Mouse (Mus musculus): ENCODE data around the gene Trabd. TPM values are rescaled to one million over a fixed set of nuclear protein-coding genes. Genes with fewer than 3 reads are reported as not detected.
A peak's percentile ranks its signal among the peaks of the same experiment; 100 is the strongest.

The Trabd gene
- polyA plus RNA-seq, 1 experiment, result 86.4 TPM

DNA sequence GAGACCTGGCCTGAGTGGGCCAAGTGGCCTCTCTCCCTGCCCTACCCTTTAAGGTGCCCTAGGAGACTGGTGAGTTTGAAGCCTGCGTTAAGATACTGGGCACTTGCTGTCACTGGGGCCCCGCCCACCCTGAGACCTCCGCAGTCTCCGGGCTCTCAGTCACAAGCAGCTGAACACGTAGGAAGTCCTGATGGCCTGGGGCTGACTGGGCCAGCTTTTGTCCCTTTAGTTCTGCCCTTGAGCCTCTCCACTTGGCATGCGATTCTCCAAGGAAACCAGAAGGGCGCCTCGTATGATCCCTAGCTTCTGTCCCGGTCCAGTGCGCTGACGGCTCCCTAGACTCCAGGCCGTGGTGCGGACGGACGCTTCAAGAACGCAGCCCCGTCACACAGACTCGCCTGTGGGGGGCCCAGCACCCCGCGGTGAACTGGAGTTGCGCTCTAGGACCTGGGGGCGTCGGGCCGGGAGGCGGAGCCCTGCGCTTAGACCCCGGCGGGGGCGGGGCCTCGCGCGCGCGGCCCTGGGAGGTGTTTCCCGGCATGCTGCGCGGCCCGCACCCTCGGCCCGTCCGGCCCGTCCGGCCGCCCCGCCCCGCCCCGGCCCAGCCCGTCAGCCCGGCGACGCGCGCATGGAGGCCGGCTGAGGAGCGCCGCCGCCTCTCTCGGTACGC, 689 bp downstream of the Trabd start:
- TF ChIP-seq GATA1 (IDR thresholded peaks at IDR 0.05; ENCODE audit: borderline replicate concordance, low read length) (no peak), FLI1 (IDR thresholded peaks at IDR 0.05; ENCODE audit: low read length) (no peak)
- peaks cover 31% of the 10 kb centered on the region for H3K27me3 ChIP-seq (replicated peaks)
- H3K4me1 ChIP-seq, result peaks cover 64% of the 10 kb centered on the region
- no peaks in the 10 kb centered on the region for H3K9me3 ChIP-seq
- peak overlapping the region; percentile 97 for H3K4me3 ChIP-seq (replicated peaks)
- peaks cover 17% of the 10 kb centered on the region for H3K36me3 ChIP-seq (replicated peaks; ENCODE audit: low read length)

GRCm38 (mm10) chr15:89076156-89076731, 1.3 kb downstream of the Trabd start:
- peaks cover 70% of the 10 kb centered on the region for H3K4me1 ChIP-seq
- H3K27me3 ChIP-seq (replicated peaks), result peaks cover 24% of the 10 kb centered on the region
- H3K4me3 ChIP-seq (replicated peaks), result peak overlapping the region; percentile 97
- H3K9me3 ChIP-seq, result no peaks in the 10 kb centered on the region
- peaks cover 23% of the 10 kb centered on the region for H3K36me3 ChIP-seq (replicated peaks; ENCODE audit: low read length)
- TF ChIP-seq FLI1 (IDR thresholded peaks at IDR 0.05; ENCODE audit: low read length) (no peak), GATA1 (IDR thresholded peaks at IDR 0.05; ENCODE audit: borderline replicate concordance, low read length) (no peak)

- H3K27me3 ChIP-seq (replicated peaks), result peaks cover 7% of the 10 kb centered on the region
- TF ChIP-seq GATA1 (IDR thresholded peaks at IDR 0.05; ENCODE audit: borderline replicate concordance, low read length) (no peak), FLI1 (IDR thresholded peaks at IDR 0.05; ENCODE audit: low read length) (no peak)
- peak overlapping the region; percentile 97 for H3K4me3 ChIP-seq (replicated peaks)
- peaks cover 44% of the 10 kb centered on the region for H3K36me3 ChIP-seq (replicated peaks; ENCODE audit: low read length)
- no peaks in the 10 kb centered on the region for H3K9me3 ChIP-seq
- peaks cover 85% of the 10 kb centered on the region for H3K4me1 ChIP-seq
Observed at GRCm38 (mm10) chr15:89078208-89078836, 3.4 kb downstream of the Trabd start.

- Histone ChIP-seq H3K4me1 (peaks cover 75% of the 10 kb centered on the region), H3K36me3 (replicated peaks; ENCODE audit: low read length) (peaks cover 84% of the 10 kb centered on the region), H3K27me3 (replicated peaks) (no peaks in the 10 kb centered on the region), H3K9me3 (no peaks in the 10 kb centered on the region), H3K4me3 (replicated peaks) (no peak overlapping the region)
- no peak for TF ChIP-seq FLI1 (IDR thresholded peaks at IDR 0.05; ENCODE audit: low read length)
- TF ChIP-seq GATA1 (IDR thresholded peaks at IDR 0.05; ENCODE audit: borderline replicate concordance, low read length), result no peak
Observed at GRCm38 (mm10) chr15:89083906-89084305, 9.0 kb downstream of the Trabd start.

DNA sequence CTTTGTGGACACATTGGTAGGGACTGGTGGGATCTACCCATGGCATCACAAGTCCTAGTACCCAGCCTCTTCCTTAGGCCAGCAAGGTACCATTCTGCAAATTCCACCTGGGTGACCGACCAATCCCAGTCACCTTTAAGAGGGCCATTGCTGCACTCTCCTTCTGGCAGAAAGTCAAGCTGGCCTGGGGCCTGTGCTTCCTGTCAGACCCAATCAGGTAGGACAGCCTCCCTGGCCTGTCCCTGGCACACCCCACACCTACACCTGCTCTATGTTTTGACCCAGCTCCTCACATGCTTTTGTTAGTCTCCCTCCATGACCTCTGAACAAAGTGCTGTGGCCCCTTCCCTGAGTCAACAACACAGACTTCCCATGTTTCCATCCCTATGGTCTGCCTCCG, 9.9 kb downstream of the Trabd start:
- H3K9me3 ChIP-seq, result no peaks in the 10 kb centered on the region
- TF ChIP-seq FLI1 (IDR thresholded peaks at IDR 0.05; ENCODE audit: low read length), result no peak
- no peak for TF ChIP-seq GATA1 (IDR thresholded peaks at IDR 0.05; ENCODE audit: borderline replicate concordance, low read length)
- H3K36me3 ChIP-seq (replicated peaks; ENCODE audit: low read length), result peaks cover 76% of the 10 kb centered on the region

DNA sequence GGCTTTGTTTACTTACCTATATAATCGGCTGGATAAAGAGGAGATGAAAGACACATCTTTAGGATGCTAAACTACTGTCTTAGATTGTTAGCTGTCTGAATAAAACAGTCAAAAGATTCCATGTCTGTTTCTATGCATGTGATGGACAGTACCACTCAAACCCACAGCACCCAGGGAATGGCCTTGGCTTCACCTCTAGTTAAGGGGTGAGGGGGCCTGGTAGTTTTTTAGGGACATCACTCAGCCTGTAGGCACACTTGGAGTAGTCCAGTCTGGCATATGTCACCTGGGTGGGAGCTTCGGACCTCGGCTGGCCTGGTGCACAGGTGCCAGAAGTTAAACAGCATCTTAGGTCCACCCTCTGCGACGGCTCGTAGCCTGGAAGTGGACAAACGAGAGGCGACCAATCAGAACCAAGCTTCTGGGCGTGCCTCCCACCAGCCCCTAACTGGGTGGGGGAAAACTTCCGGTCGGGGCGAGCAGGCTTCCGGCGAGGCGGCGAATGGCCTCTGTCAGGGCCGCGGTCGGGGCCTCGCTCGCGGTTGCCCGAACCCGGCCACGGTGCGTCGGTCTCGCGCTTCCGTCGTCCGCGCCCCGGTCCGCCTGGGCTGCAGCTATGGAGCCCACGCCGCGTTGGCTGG, 13.8 kb downstream of the Trabd start, which contains the start of gene Selenoo:
Gene Selenoo (plus strand): TSS at position 478 of the 641 bp plus-strand sequence.
- no peaks in the 10 kb centered on the region for H3K27me3 ChIP-seq (replicated peaks)
- H3K9me3 ChIP-seq, result no peaks in the 10 kb centered on the region
- peak within 1 kb of the TSS; percentile 96 for H3K4me3 ChIP-seq (replicated peaks)
- peaks cover 55% of the 10 kb centered on the region for H3K4me1 ChIP-seq
- no peak for TF ChIP-seq GATA1 (IDR thresholded peaks at IDR 0.05; ENCODE audit: borderline replicate concordance, low read length)
- peak; percentile 83 for TF ChIP-seq FLI1 (IDR thresholded peaks at IDR 0.05; ENCODE audit: low read length)
- H3K36me3 ChIP-seq (replicated peaks; ENCODE audit: low read length), result peaks cover 66% of the 10 kb centered on the region

More for the DNA sequence above, 9.9 kb downstream of the Trabd start:
- H3K4me3 ChIP-seq (replicated peaks), result no peak overlapping the region
- no peaks in the 10 kb centered on the region for H3K27me3 ChIP-seq (replicated peaks)
- peaks cover 71% of the 10 kb centered on the region for H3K4me1 ChIP-seq

GRCm38 (mm10) chr15:89089248-89090051, 14.5 kb downstream of the Trabd start:
- Histone ChIP-seq H3K9me3 (no peaks in the 10 kb centered on the region), H3K4me1 (peaks cover 50% of the 10 kb centered on the region), H3K27me3 (replicated peaks) (no peaks in the 10 kb centered on the region), H3K36me3 (replicated peaks; ENCODE audit: low read length) (peaks cover 66% of the 10 kb centered on the region), H3K4me3 (replicated peaks) (peak overlapping the region; percentile 96)
- TF ChIP-seq FLI1 (IDR thresholded peaks at IDR 0.05; ENCODE audit: low read length) (no peak), GATA1 (IDR thresholded peaks at IDR 0.05; ENCODE audit: borderline replicate concordance, low read length) (no peak)

DNA sequence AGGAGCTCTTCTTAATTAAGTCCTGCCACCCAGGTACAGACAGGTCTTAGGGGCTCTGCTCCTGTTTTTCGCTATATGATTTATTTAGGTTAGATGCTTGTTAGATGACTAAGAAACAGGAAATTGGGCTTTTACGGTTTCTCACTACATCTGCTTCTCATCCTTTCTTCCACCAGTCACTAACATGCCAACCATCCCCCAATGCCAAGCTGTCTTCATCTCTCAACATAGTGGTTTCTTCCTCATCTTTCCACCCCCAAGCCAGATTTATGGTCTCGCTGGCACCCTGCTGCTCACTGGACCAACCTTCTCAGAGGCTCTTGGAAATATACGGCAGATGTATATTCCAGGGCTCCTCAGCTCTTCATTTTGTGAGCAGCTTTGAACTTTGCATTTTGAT, 15.7 kb downstream of the Trabd start:
- TF ChIP-seq GATA1 (IDR thresholded peaks at IDR 0.05; ENCODE audit: borderline replicate concordance, low read length) (no peak), FLI1 (IDR thresholded peaks at IDR 0.05; ENCODE audit: low read length) (no peak)
- Histone ChIP-seq H3K27me3 (replicated peaks) (no peaks in the 10 kb centered on the region), H3K36me3 (replicated peaks; ENCODE audit: low read length) (peaks cover 66% of the 10 kb centered on the region), H3K4me3 (replicated peaks) (no peak overlapping the region), H3K4me1 (peaks cover 44% of the 10 kb centered on the region), H3K9me3 (no peaks in the 10 kb centered on the region)

GRCm38 (mm10) chr15:89092181-89092580, 17.3 kb downstream of the Trabd start:
- no peak for TF ChIP-seq FLI1 (IDR thresholded peaks at IDR 0.05; ENCODE audit: low read length)
- no peak for TF ChIP-seq GATA1 (IDR thresholded peaks at IDR 0.05; ENCODE audit: borderline replicate concordance, low read length)
- Histone ChIP-seq H3K4me1 (peaks cover 38% of the 10 kb centered on the region), H3K9me3 (no peaks in the 10 kb centered on the region), H3K4me3 (replicated peaks) (no peak overlapping the region), H3K27me3 (replicated peaks) (no peaks in the 10 kb centered on the region), H3K36me3 (replicated peaks; ENCODE audit: low read length) (peaks cover 66% of the 10 kb centered on the region)
